Mouse (Mus musculus): ENCODE data around the gene Znfx1. TPM values are rescaled to one million over a fixed set of nuclear protein-coding genes. Genes with fewer than 3 reads are reported as not detected.

The Znfx1 gene
- polyA plus RNA-seq, 1 experiment from 2014 or later = 5.4 TPM

DNA sequence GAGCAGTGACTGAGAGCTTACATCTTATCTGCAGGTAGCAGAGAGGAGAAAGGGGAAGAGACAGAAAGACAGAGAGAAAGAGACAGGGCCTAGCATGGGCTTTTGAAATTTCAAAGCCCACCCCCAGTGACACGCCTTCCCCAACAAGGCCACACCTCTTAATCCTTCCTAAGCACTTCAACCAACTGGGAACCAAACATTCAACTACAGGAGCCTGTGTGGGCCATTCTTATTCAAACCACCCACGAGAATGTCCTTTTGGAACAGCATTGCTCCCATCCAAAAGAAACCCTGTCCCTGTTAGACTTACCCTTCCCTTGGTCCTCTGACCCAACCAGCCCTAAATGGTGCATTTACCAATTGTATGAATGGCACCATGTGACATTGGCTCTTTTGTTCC lies 13.9 kb upstream of the Znfx1 start:
- Histone ChIP-seq H3K4me2 (no peak overlapping the region), H3K4me3 (ENCODE audit: low read depth, low read length) (no peak overlapping the region), H3K36me3 (ENCODE audit: control insufficient read depth, insufficient read depth, low read length) (no peaks in the 10 kb centered on the region), H3K9ac (ENCODE audit: low read length) (no peak overlapping the region), H3K4me1 (ENCODE audit: control insufficient read depth, insufficient read depth, low read length) (peaks cover 11% of the 10 kb centered on the region), H3K27ac (ENCODE audit: low read depth, low read length) (no peak overlapping the region), H3K27me3 (ENCODE audit: control insufficient read depth, insufficient read depth, low read length) (no peaks in the 10 kb centered on the region), H3K9me3 (ENCODE audit: control insufficient read depth, low read length) (no peaks in the 10 kb centered on the region)
- DNase-seq (ENCODE audit: low spot score, missing footprints) = peak; percentile 35
- 73% methylated on average over 2 of the region's 2 CpGs for WGBS
- no peak for ATAC-seq (ENCODE audit: low FRiP score)

DNA sequence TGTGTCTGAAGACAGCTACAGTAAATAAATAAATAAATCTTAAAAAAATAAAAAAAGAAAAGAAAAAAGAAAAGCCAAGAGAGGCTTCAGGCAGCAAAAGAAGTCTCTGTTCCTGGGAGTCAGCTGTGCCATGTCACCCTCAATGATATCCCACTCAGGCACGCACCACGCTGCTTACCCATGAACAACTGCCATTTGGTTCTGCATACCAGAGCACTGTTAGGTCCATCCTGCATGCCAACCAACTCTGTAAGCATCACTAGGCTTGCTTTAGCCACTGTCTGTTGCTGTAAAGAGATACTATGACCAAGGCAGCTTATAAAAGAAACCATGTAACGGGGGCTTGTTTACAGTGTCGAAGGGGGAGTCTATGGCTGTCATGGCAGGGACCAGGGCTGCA lies 13.5 kb upstream of the Znfx1 start:
- Histone ChIP-seq H3K27me3 (ENCODE audit: control insufficient read depth, insufficient read depth, low read length) (no peaks in the 10 kb centered on the region), H3K9ac (ENCODE audit: low read length) (no peak overlapping the region), H3K27ac (ENCODE audit: low read depth, low read length) (no peak overlapping the region), H3K4me1 (ENCODE audit: control insufficient read depth, insufficient read depth, low read length) (peaks cover 8% of the 10 kb centered on the region; the same call in 1 of the 2 replicates), H3K4me3 (ENCODE audit: low read depth, low read length) (no peak overlapping the region), H3K36me3 (ENCODE audit: control insufficient read depth, insufficient read depth, low read length) (no peaks in the 10 kb centered on the region), H3K4me2 (no peak overlapping the region), H3K9me3 (ENCODE audit: control insufficient read depth, low read length) (no peaks in the 10 kb centered on the region)
- DNase-seq (ENCODE audit: low spot score, missing footprints) (no peak), ATAC-seq (ENCODE audit: low FRiP score) (no peak)
- WGBS = 94% methylated on average over 4 of the region's 4 CpGs

DNA sequence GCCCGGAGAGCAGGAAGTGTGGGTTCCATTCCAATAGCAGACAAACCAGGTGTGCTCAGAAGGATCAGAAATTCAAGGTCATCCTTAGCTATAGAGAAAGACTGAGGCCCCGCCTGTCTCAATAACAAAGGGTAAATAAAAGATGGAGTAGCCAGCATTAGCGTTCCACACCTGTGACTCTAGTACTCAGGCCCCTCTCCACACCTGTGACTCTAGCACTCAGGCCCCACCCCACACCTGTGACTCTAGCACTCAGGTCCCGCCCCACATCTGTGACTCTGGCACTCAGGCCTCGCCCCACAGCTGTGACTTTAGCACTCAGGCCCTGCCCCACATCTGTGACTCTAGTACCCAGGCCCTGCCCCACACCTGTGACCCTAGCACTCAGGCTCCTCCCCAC lies 11.8 kb upstream of the Znfx1 start:
- ATAC-seq (ENCODE audit: low FRiP score) (no peak), DNase-seq (ENCODE audit: low spot score, missing footprints) (no peak)
- Histone ChIP-seq H3K27ac (ENCODE audit: low read depth, low read length) (no peak overlapping the region), H3K4me3 (ENCODE audit: low read depth, low read length) (no peak overlapping the region), H3K27me3 (ENCODE audit: control insufficient read depth, insufficient read depth, low read length) (no peaks in the 10 kb centered on the region), H3K36me3 (ENCODE audit: control insufficient read depth, insufficient read depth, low read length) (no peaks in the 10 kb centered on the region), H3K4me1 (ENCODE audit: control insufficient read depth, insufficient read depth, low read length) (peaks cover 8% of the 10 kb centered on the region; the same call in 1 of the 2 replicates), H3K4me2 (no peak overlapping the region), H3K9ac (ENCODE audit: low read length) (no peak overlapping the region), H3K9me3 (ENCODE audit: control insufficient read depth, low read length) (no peaks in the 10 kb centered on the region)
- 92% methylated on average over 5 of the region's 5 CpGs for WGBS

DNA sequence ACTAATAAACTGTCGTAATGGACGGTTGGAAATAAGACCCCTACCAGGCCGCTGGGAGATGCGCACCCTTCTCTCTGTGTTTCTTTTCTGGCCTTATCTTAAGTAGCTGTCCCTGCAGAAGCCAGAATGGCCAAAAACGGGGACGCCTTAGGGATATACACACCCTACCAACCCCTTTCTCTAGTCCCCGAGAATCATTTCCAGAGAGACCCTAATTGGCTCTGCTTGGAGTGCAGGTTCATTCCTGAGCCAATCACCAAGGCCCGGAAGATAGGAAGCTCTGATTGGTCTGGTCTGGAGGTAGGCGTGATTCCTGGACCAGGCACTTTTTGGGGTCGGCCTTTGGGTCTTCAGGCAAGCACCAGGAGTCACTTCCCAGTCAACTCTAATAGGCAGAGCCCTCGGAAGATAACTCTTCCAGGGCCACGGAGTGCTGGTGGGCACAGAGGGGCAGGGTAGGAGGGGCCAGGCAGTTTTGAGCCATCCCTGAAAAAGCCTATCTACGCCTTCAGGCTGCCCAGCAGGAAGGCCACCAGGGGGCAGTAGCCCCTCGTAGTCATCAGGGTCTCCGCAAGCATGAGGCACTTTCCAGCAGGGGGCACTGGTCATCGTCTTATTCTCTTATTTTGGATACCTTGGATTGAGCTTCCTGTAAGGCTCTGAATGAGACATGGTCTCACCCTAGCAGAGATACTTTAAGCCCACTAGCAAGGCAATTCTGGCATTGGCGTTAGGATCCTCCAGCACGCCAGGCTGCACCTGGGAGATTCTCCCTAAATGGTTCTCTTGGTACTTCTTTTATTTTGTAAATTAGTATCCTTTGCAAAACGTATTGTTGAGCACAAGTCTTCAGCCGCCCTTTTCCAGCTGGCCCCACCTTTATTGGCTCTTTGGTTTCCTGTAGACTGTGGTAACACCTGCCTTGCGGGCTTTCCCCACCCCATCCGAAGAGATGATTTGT lies 9.1 kb upstream of the Znfx1 start:
- H3K27ac ChIP-seq (ENCODE audit: low read depth, low read length) = no peak overlapping the region
- H3K27me3 ChIP-seq (ENCODE audit: control insufficient read depth, insufficient read depth, low read length) = no peaks in the 10 kb centered on the region
- 10% methylated on average over 22 of the region's 22 CpGs for WGBS
- ATAC-seq (ENCODE audit: low FRiP score) (peak; percentile 96), DNase-seq (ENCODE audit: low spot score, missing footprints) (peak; percentile 99)
- H3K9me3 ChIP-seq (ENCODE audit: control insufficient read depth, low read length) = no peaks in the 10 kb centered on the region
- peak overlapping the region; percentile 42 for H3K4me2 ChIP-seq
- peak overlapping the region; percentile 55 for H3K9ac ChIP-seq (ENCODE audit: low read length)
- peak overlapping the region; percentile 29 for H3K4me3 ChIP-seq (ENCODE audit: low read depth, low read length)
- 0 out of 2 replicates have a peak, but pooled peaks cover 2% of the 10 kb centered on the region for H3K4me1 ChIP-seq (ENCODE audit: control insufficient read depth, insufficient read depth, low read length)
- H3K36me3 ChIP-seq (ENCODE audit: control insufficient read depth, insufficient read depth, low read length) = no peaks in the 10 kb centered on the region

DNA sequence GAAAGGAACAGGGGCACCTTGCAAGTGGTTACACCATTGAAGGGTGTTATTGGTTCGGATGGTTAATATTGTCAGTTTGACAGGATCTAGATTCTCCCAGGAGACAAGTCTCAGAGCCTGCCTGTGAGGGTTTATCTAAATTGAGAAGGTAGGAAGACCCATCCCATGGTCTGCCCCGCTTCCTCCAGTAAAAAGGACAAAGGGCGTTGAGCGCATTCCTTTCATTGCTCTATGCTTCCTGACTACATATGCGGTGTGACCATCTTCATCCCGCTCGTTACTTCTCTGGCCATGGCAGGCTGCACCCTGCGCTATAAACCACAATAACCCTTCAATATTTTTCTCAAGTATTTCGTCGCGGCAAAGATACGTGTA lies 8.4 kb upstream of the Znfx1 start:
- H3K9ac ChIP-seq (ENCODE audit: low read length) = peak overlapping the region; percentile 55
- no peak overlapping the region for H3K27ac ChIP-seq (ENCODE audit: low read depth, low read length)
- peak overlapping the region; percentile 29 for H3K4me3 ChIP-seq (ENCODE audit: low read depth, low read length)
- H3K4me2 ChIP-seq = peak overlapping the region; percentile 42
- 0 out of 2 replicates have a peak, but pooled peaks cover 2% of the 10 kb centered on the region for H3K4me1 ChIP-seq (ENCODE audit: control insufficient read depth, insufficient read depth, low read length)
- no peaks in the 10 kb centered on the region for H3K36me3 ChIP-seq (ENCODE audit: control insufficient read depth, insufficient read depth, low read length)
- no peaks in the 10 kb centered on the region for H3K9me3 ChIP-seq (ENCODE audit: control insufficient read depth, low read length)
- DNase-seq (ENCODE audit: low spot score, missing footprints) = no peak
- WGBS = 25% methylated on average over 12 of the region's 12 CpGs
- no peaks in the 10 kb centered on the region for H3K27me3 ChIP-seq (ENCODE audit: control insufficient read depth, insufficient read depth, low read length)
- peak; percentile 7; the same call in 1 of the 2 replicates for ATAC-seq (ENCODE audit: low FRiP score)

DNA sequence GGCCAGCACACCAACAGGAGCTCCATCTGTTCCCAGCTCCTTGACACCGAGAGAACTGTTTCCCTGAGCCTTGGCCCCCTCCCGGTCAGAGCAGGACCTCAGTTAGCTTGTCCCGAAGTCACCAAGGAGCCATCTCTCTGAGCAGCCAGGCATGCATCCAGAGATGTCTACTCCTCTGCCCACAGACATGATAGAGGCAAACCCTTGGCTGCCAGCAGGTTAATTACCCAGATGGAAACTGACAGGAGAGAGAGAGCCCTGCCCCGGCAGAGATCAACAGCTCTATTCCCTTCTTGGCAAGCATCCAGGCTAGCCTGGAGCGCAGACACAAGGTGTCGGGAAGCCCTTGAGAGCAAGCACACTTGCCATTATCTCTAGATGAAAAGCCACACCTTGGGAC lies 7.5 kb upstream of the Znfx1 start:
- Histone ChIP-seq H3K4me2 (no peak overlapping the region), H3K9ac (ENCODE audit: low read length) (no peak overlapping the region), H3K4me3 (ENCODE audit: low read depth, low read length) (no peak overlapping the region), H3K27ac (ENCODE audit: low read depth, low read length) (no peak overlapping the region), H3K27me3 (ENCODE audit: control insufficient read depth, insufficient read depth, low read length) (no peaks in the 10 kb centered on the region), H3K9me3 (ENCODE audit: control insufficient read depth, low read length) (no peaks in the 10 kb centered on the region), H3K4me1 (ENCODE audit: control insufficient read depth, insufficient read depth, low read length) (0 out of 2 replicates have a peak, but pooled peaks cover 2% of the 10 kb centered on the region), H3K36me3 (ENCODE audit: control insufficient read depth, insufficient read depth, low read length) (peaks cover 6% of the 10 kb centered on the region; the same call in 1 of the 2 replicates)
- 84% methylated on average over 6 of the region's 6 CpGs for WGBS
- ATAC-seq (ENCODE audit: low FRiP score) = no peak
- no peak for DNase-seq (ENCODE audit: low spot score, missing footprints)

DNA sequence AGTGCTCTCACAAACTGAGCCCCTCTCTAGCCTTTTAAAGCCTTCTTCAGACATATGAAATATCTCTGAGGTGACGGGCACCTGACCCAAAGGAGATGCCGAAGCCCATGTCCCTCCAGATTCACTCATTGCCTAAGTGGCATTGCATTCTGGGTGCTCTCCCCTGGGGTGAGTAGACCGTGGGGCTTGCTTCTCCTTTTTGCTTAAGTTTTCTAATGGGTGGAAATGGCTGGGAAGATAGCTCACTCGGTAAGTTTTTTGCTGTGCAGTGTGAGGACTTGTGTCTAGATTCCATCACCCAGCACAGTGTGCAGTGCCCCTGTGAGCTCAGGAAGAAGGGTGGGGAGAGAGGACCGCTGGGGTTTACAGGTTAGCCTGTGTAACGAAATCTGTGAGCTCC lies 4.8 kb upstream of the Znfx1 start:
- H3K4me1 ChIP-seq (ENCODE audit: control insufficient read depth, insufficient read depth, low read length) = peaks cover 9% of the 10 kb centered on the region
- H3K36me3 ChIP-seq (ENCODE audit: control insufficient read depth, insufficient read depth, low read length) = peaks cover 15% of the 10 kb centered on the region; the same call in 1 of the 2 replicates
- WGBS = 62% methylated on average over 6 of the region's 6 CpGs
- no peak overlapping the region for H3K9ac ChIP-seq (ENCODE audit: low read length)
- no peaks in the 10 kb centered on the region for H3K27me3 ChIP-seq (ENCODE audit: control insufficient read depth, insufficient read depth, low read length)
- no peak overlapping the region for H3K4me2 ChIP-seq
- no peak for ATAC-seq (ENCODE audit: low FRiP score)
- no peak overlapping the region for H3K27ac ChIP-seq (ENCODE audit: low read depth, low read length)
- no peaks in the 10 kb centered on the region for H3K9me3 ChIP-seq (ENCODE audit: control insufficient read depth, low read length)
- no peak overlapping the region for H3K4me3 ChIP-seq (ENCODE audit: low read depth, low read length)
- DNase-seq (ENCODE audit: low spot score, missing footprints) = no peak

DNA sequence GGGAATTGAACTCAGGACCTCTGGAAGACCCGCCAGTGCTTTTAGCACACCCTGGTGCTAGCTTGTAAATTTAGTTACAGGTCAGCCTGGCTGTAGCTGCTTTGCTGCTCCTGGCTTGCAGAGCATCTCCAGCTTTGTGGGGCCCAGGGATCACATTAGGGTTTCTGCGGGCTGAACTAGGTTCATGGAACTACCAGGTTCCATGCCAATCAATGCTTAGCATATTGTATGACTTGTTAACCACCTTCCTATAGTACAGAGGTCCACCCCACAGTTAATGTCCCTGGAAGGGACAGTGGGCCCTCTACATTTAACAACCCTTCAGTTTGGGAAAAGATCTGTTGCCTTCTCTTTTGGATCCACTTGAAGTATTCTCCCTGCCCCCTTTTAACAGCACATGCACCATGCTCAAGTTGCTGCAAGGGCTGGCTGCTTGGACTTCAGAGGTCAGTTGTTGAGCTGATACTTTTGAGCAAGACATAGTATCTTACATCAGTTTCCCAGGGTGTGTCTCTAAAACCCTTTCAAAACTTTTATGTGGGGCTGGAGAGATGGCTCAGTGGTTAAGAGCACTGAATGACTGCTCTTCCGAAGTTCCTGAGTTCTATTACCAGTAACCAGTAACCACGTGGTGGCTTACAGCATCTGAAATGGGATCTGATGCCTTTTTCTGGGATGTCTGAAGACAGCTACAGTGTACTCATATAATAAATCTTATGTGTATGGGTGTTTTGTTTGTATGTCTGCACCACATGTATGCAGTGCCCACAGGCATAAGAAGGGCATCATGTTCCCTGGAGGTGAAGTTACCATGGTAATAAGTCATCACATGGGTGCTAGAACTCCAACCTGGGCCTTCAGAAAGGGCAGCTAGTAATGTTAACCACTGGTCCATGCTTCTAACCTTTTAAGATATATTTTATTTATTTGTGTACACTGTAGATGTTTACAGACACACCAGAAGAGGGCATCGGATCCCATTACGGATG lies 4.0 kb upstream of the Znfx1 start:
- no peak overlapping the region for H3K4me2 ChIP-seq
- no peaks in the 10 kb centered on the region for H3K27me3 ChIP-seq (ENCODE audit: control insufficient read depth, insufficient read depth, low read length)
- no peak for DNase-seq (ENCODE audit: low spot score, missing footprints)
- no peaks in the 10 kb centered on the region for H3K9me3 ChIP-seq (ENCODE audit: control insufficient read depth, low read length)
- no peak overlapping the region for H3K27ac ChIP-seq (ENCODE audit: low read depth, low read length)
- WGBS = 33% methylated on average over 6 of the region's 6 CpGs
- H3K4me1 ChIP-seq (ENCODE audit: control insufficient read depth, insufficient read depth, low read length) = peaks cover 11% of the 10 kb centered on the region
- no peak overlapping the region for H3K4me3 ChIP-seq (ENCODE audit: low read depth, low read length)
- peaks cover 15% of the 10 kb centered on the region; the same call in 1 of the 2 replicates for H3K36me3 ChIP-seq (ENCODE audit: control insufficient read depth, insufficient read depth, low read length)
- no peak overlapping the region for H3K9ac ChIP-seq (ENCODE audit: low read length)
- no peak for ATAC-seq (ENCODE audit: low FRiP score)

Data from midbrain, embryonic 11.5 days (tissue).